Comparison of ENCODE assay signal across 8 mouse cellular contexts in genomic region chr6:108660206-108660877, GRCm38 (mm10). TPM values are rescaled to one million over a fixed set of nuclear protein-coding genes. Genes with fewer than 3 reads are reported as not detected.
DNase-seq lines count a peak whose midpoint lies in the region; ATAC-seq lines count a peak whose summit lies in the region.

Bhlhe40 (plus strand) TSS chr6:108660629.

- H3K4me3 ChIP-seq in intestine, embryonic 15.5 days (replicated peaks): peak within 1 kb of the TSS; percentile 64

- H3K27me3 ChIP-seq in intestine, embryonic 15.5 days (replicated peaks): no peaks in the 10 kb centered on the region

- H3K4me1 ChIP-seq in intestine, embryonic 15.5 days (replicated peaks): peaks cover 23% of the 10 kb centered on the region

- peak; percentile 88 for ATAC-seq in intestine, embryonic 15.5 days
- peak; percentile 62 for ATAC-seq in megakaryocyte-erythroid progenitor cell, adult 5-6 weeks (replicated peaks; ENCODE audit: low FRiP score, low TSS enrichment, poor library complexity, severe bottlenecking)

- peak within 1 kb of the TSS; percentile 82 for H3K4me2 ChIP-seq in intestine, embryonic 15.5 days (replicated peaks)

- peaks cover 10% of the 10 kb centered on the region for H3K36me3 ChIP-seq in intestine, embryonic 15.5 days

- peak within 1 kb of the TSS; percentile 99 for H3K27ac ChIP-seq in intestine, embryonic 15.5 days

- peak; percentile 90 for DNase-seq in ZHBTc4 (ENCODE audit: low read depth, low spot score)
- peak; percentile 72 for DNase-seq in embryo, embryonic 10 days (ENCODE audit: low spot score)
- DNase-seq in gastrocnemius, postnatal 36 days: peak; percentile 81 to 89
- DNase-seq in left cerebral cortex, postnatal 14 days (ENCODE audit: low spot score in 2 of 2): peak; percentile 86 to 97
- peak; percentile 87 for DNase-seq in right cerebral cortex, postnatal 25 days
- peak; percentile 75 to 91 for DNase-seq in urinary bladder, postnatal 36 days (ENCODE audit: low spot score in 2 of 2)

- peak within 1 kb of the TSS; percentile 66 for H3K9ac ChIP-seq in intestine, embryonic 15.5 days

- WGBS in intestine, embryonic 15.5 days: 0% methylated on average over 34 of the region's 43 CpGs

- H3K9me3 ChIP-seq in intestine, embryonic 15.5 days: no peaks in the 10 kb centered on the region

- intact Hi-C loops in gastrocnemius, postnatal 36 days (cut with DNase I): loop anchor here (1.0 kb wide), 2 partner anchors 128 to 235 kb away; no protein-coding TSS in a partner anchor
- intact Hi-C loops in left cerebral cortex, postnatal 14 days (cut with DNase I): loop anchor here (1.0 to 5.0 kb wide), 4 partner anchors 48 to 203 kb away; no protein-coding TSS in a partner anchor

RNA-seq across cellular contexts. Expression of gene Bhlhe40, which starts in this region (rescaled TPM):
- 100 to 1,000 TPM in 1 of 2 experiments, 10 to 100 TPM in 1; 71.8 to 106 TPM for total RNA-seq in gastrocnemius, postnatal 36 days (2021)
- polyA plus RNA-seq in intestine, embryonic 15.5 days (2015; fragmentation: Nextera tagmentation; extraction: Ambion mirVana): 46.4 and 50.1 TPM in 2 replicates
- total RNA-seq in left cerebral cortex, postnatal 14 days (2021): 10 to 100 TPM; 55.2 to 77.3 TPM
- 1.4 TPM in 1 of 2 replicates, not detected in the other for total RNA-seq in megakaryocyte-erythroid progenitor cell, adult 5-6 weeks (2014; fragmentation: Nextera tagmentation)
- total RNA-seq in megakaryocyte-erythroid progenitor cell, adult 5-6 weeks (2017): 3.1 and 15.2 TPM in 2 replicates

Comparison
In these comparisons a context has a peak if more than half of its experiments do, and no peak if none do; other contexts are left out.
1. Peak in every context shown above with its lines: DNase-seq, ATAC-seq, H3K4me3 ChIP-seq and H3K27ac ChIP-seq.